Mouse (Mus musculus) adrenal gland, postnatal 14 days (tissue): ENCODE measurements around the gene Cd4. TPM values are rescaled to one million over a fixed set of nuclear protein-coding genes. Genes with fewer than 3 reads are reported as not detected.

Experiments used
- DNase-seq: peaks from one replicate; pipeline ENCODE4 v3.0.0; 2021; ENCODE audit warnings: mixed read lengths
- total RNA-seq: library from RNA; stranded (reverse); gene quantifications from 2 replicates; pipeline ENCODE4 v1.2.3, GENCODE M21; 2021

The Cd4 gene
- total RNA-seq, 1 experiment from 2014 or later: 1.4 TPM

- DNase-seq: no peak
These were observed 2.1 kb downstream of the Cd4 start for GRCm38 (mm10) chr6:124885956-124886381.

GRCm38 (mm10) chr6:124884714-124885500 is 3.1 kb downstream of the Cd4 start:
- DNase-seq: peak; percentile 32

- no peak for DNase-seq
These were observed 4.7 kb downstream of the Cd4 start for GRCm38 (mm10) chr6:124883351-124883750.

- DNase-seq: no peak
These were observed 6.2 kb downstream of the Cd4 start for GRCm38 (mm10) chr6:124881821-124882220.

- DNase-seq: no peak
These were observed 8.6 kb downstream of the Cd4 start for GRCm38 (mm10) chr6:124879390-124879789.

GRCm38 (mm10) chr6:124874348-124874747 is 13.7 kb downstream of the Cd4 start:
- no peak for DNase-seq

- DNase-seq: no peak
These were observed 21.5 kb downstream of the Cd4 start for GRCm38 (mm10) chr6:124866560-124866959.

- DNase-seq: no peak
These were observed 22.2 kb downstream of the Cd4 start for GRCm38 (mm10) chr6:124865766-124866362.

- peak; percentile 86 for DNase-seq
These were observed 24.2 kb downstream of the Cd4 start, which contains the start of gene Gpr162 for GRCm38 (mm10) chr6:124863658-124864298. Gene Gpr162, minus strand, starts transcription at chr6:124863983.

GRCm38 (mm10) chr6:124863125-124863657 is 24.8 kb downstream of the Cd4 start:
- no peak for DNase-seq

- no peak for DNase-seq
These were observed 25.5 kb downstream of the Cd4 start for GRCm38 (mm10) chr6:124862406-124863124.

GRCm38 (mm10) chr6:124861802-124862201 is 26.2 kb downstream of the Cd4 start:
- DNase-seq: no peak

GRCm38 (mm10) chr6:124861266-124861665 is 26.8 kb downstream of the Cd4 start:
- no peak for DNase-seq

- no peak for DNase-seq
These were observed 27.5 kb downstream of the Cd4 start for GRCm38 (mm10) chr6:124860511-124860910.

GRCm38 (mm10) chr6:124859725-124860124 is 28.3 kb downstream of the Cd4 start:
- peak; percentile 95 for DNase-seq

GRCm38 (mm10) chr6:124858561-124859318 is 29.3 kb downstream of the Cd4 start:
- DNase-seq: no peak

GRCm38 (mm10) chr6:124857840-124858530 is 30.0 kb downstream of the Cd4 start:
- DNase-seq: no peak

- DNase-seq: peak; percentile 91
These were observed 30.8 kb downstream of the Cd4 start, which contains the start of gene P3h3 for GRCm38 (mm10) chr6:124856916-124857839. Gene P3h3, minus strand, starts transcription at chr6:124857752.

- DNase-seq: peak; percentile 30
These were observed 31.7 kb downstream of the Cd4 start for GRCm38 (mm10) chr6:124856321-124856720.

GRCm38 (mm10) chr6:124854647-124855046 is 33.4 kb downstream of the Cd4 start:
- no peak for DNase-seq
